Mouse (Mus musculus) MEL (cell line): ENCODE results near the gene Cd63. TPM values are rescaled to one million over a fixed set of nuclear protein-coding genes. Genes with fewer than 3 reads are reported as not detected.

ENCODE experiments used
- DNase-seq: peaks from one replicate; pipeline ENCODE4 v3.0.0; 2011; ENCODE audit warnings: low read depth, low spot score
- H3K27ac ChIP-seq: 2 replicates; pipeline ENCODE4 v1.5.1; 2012; ENCODE audit warnings: low read depth, mild to moderate bottlenecking, control low read depth, low read length, moderate library complexity; ENCODE audit not compliant: control insufficient read depth
- H3K27me3 ChIP-seq, 2 experiments: fragments of 150-350 bp in 1 of 2; sonication (generic) in 1 of 2; 2 replicates each; pipeline ENCODE4 v1.6.1; 2012; ENCODE audit warnings: low read length in 2 of 2, mild to moderate bottlenecking in 2 of 2, improper control_type of control experiment in 1 of 2, moderate library complexity in 1 of 2; ENCODE audit not compliant: insufficient read depth in 2 of 2, control insufficient read depth in 1 of 2
- H3K36me3 ChIP-seq, 2 experiments: 2 replicates each; pipeline ENCODE4 v1.6.1; 2012 to 2014; ENCODE audit warnings: low read length in 2 of 2, improper control_type of control experiment in 1 of 2, inconsistent platforms in 1 of 2, mild to moderate bottlenecking in 1 of 2; ENCODE audit not compliant: insufficient read depth in 2 of 2, control insufficient read depth in 1 of 2
- H3K4me1 ChIP-seq, 2 experiments: fragments of 150-350 bp in 1 of 2; sonication (generic) in 1 of 2; 2 replicates each; pipeline ENCODE4 v1.6.1; 2012; ENCODE audit warnings: low read length in 2 of 2, improper control_type of control experiment in 1 of 2, mild to moderate bottlenecking in 1 of 2; ENCODE audit not compliant: insufficient read depth in 2 of 2, control insufficient read depth in 1 of 2
- H3K4me3 ChIP-seq, 2 experiments: fragments of 150-350 bp in 1 of 2; sonication (generic) in 1 of 2; 2 replicates each; pipeline ENCODE4 v1.5.1; 2012; ENCODE audit warnings: low read depth in 2 of 2, low read length in 2 of 2, mild to moderate bottlenecking in 2 of 2, moderate library complexity in 2 of 2, control low read depth in 1 of 2, improper control_type of control experiment in 1 of 2; ENCODE audit not compliant: control insufficient read depth in 1 of 2, insufficient read depth in 1 of 2
- H3K79me2 ChIP-seq: 2 replicates; pipeline ENCODE4 v1.6.1; 2012; ENCODE audit warnings: mild to moderate bottlenecking, low read length, moderate library complexity; ENCODE audit not compliant: control insufficient read depth, poor library complexity, insufficient read depth
- H3K9ac ChIP-seq: 2 replicates; pipeline ENCODE4 v1.6.1; 2012; ENCODE audit warnings: low read depth, mild to moderate bottlenecking, control low read depth, low read length, moderate library complexity; ENCODE audit not compliant: control insufficient read depth, poor library complexity, severe bottlenecking
- H3K9me3 ChIP-seq: fragments of 150-350 bp; sonication (generic); replicated peaks from 2 replicates; pipeline ENCODE4 v1.6.1; 2012; ENCODE audit warnings: mild to moderate bottlenecking, low read length, improper control_type of control experiment, moderate library complexity; ENCODE audit not compliant: insufficient read depth
- ELF1 ChIP-seq: IDR thresholded peaks from 2 replicates; pipeline ENCODE4 v1.6.1; 2014; ENCODE audit warnings: low read depth, mild to moderate bottlenecking, inconsistent platforms, low read length, improper control_type of control experiment, moderate library complexity
- ETS1 ChIP-seq: IDR thresholded peaks from 2 replicates; pipeline ENCODE4 v1.6.1; 2012; ENCODE audit warnings: low read depth, mild to moderate bottlenecking, inconsistent platforms, low read length, improper control_type of control experiment, moderate library complexity
- GATA1 ChIP-seq: IDR thresholded peaks from 2 replicates; pipeline ENCODE4 v1.6.1; 2011; ENCODE audit warnings: low read depth, low read length, improper control_type of control experiment
- HCFC1 ChIP-seq: IDR thresholded peaks from 2 replicates; pipeline ENCODE4 v1.6.1; 2012; ENCODE audit warnings: low read depth, mild to moderate bottlenecking, inconsistent platforms, low read length, improper control_type of control experiment, moderate library complexity
- JUND ChIP-seq: IDR thresholded peaks from 2 replicates; pipeline ENCODE4 v1.6.1; 2011; ENCODE audit warnings: low read depth, mild to moderate bottlenecking, improper control_type of control experiment, low read length
- MAX ChIP-seq: IDR thresholded peaks from 2 replicates; pipeline ENCODE4 v1.6.1; 2011; ENCODE audit warnings: low read length, improper control_type of control experiment
- MAZ ChIP-seq: IDR thresholded peaks from 2 replicates; pipeline ENCODE4 v1.6.1; 2012; ENCODE audit warnings: low read depth, mild to moderate bottlenecking, inconsistent platforms, low read length, improper control_type of control experiment
- MXI1 ChIP-seq: IDR thresholded peaks from 2 replicates; pipeline ENCODE4 v1.6.1; 2011; ENCODE audit warnings: mild to moderate bottlenecking, low read depth, low read length, improper control_type of control experiment
- SIN3A ChIP-seq: IDR thresholded peaks from 2 replicates; pipeline ENCODE4 v1.6.1; 2012; ENCODE audit warnings: low read length, improper control_type of control experiment, inconsistent platforms
- TAL1 ChIP-seq: IDR thresholded peaks from 2 replicates; pipeline ENCODE4 v1.6.1; 2012; ENCODE audit warnings: mild to moderate bottlenecking, inconsistent platforms, low read length, moderate library complexity, mixed read lengths
- TBP ChIP-seq: IDR thresholded peaks from 2 replicates; pipeline ENCODE4 v1.8.0; 2011; ENCODE audit warnings: low read depth, low read length, improper control_type of control experiment
- UBTF ChIP-seq: IDR thresholded peaks from 2 replicates; pipeline ENCODE4 v1.6.1; 2012; ENCODE audit warnings: low read depth, mild to moderate bottlenecking, inconsistent platforms, low read length, improper control_type of control experiment, moderate library complexity, borderline replicate concordance; ENCODE audit not compliant: insufficient read depth
- USF1 ChIP-seq: IDR thresholded peaks from 2 replicates; pipeline ENCODE4 v1.6.1; 2014; ENCODE audit warnings: low read depth, mild to moderate bottlenecking, inconsistent platforms, low read length, improper control_type of control experiment, moderate library complexity
- polyA plus RNA-seq, 2 experiments: library from polyadenylated mRNA; stranded (reverse) in 1 of 2; unstranded in 1 of 2; fragments of >175 nt in 1 of 2; fragments of >200 nt in 1 of 2; gene quantifications; 2 replicates each; pipeline versions ENCODE4 v1.2.1 to v1.2.4; 2012; ENCODE audit warnings: low replicate concordance in 2 of 2, low read depth in 1 of 2; ENCODE audit not compliant: insufficient read length in 2 of 2, insufficient read depth in 1 of 2, missing spikeins in 1 of 2
- total RNA-seq: library from RNA; depleted of rRNA; stranded (reverse); fragments of 300-350 nt; gene quantifications from 2 replicates; pipeline ENCODE4 v1.2.3, GENCODE M21; 2012

Gene Cd63
- total and polyA plus RNA-seq, 3 experiments, result 0.46 to 0.64 TPM; not detected in 1

DNA sequence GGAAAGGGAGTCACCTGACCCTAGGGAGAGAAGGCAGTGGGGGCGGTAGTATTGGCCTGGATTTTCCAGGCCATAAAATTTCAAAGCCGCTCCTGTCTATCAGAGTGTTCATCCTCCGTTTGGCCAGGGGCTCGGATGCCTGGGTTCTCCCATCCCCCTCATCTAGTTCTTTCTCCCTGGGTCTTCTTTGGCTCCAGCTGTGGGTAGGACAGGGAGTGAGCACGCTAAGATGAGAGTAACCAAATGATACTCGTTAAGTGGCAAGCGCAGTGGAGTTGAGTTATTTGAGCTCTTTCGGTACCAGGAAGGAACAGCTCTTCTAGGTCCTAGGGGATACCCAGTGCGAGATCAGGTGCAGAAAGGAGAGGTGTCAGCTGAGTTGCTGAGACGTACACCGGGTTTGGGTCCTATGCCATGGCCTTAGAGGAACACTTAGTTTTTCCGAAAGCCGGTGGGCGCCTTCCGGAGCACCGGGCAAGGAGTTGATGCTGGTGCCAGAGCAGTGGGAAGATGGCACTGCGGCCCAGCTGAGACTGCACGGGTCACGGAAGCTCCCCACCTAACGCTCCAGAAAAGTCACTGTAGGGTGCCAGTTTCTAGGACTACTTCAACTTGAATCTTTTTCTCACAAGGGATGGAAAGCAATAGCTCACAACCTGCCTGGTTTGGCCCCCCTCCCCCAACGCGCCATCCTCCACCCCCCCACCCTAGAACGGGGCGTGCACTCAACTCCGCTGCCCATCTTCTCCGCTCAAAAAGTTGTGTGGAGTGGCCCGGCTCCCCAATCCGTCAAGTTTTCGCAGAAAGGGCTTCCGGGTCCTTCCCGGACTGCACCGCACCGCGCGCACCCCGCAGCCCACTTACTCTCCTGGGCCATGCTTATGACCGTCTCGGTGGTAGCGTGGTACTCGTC is 10.2 kb upstream of the Cd63 start:
- DNase-seq, result no peak
- Histone ChIP-seq H3K36me3 (peaks cover 0 to 7% of the 10 kb centered on the region in 2 experiments; a peak in 2 of 4 replicates), H3K9me3 (no peaks in the 10 kb centered on the region), H3K4me1 (peaks cover 0 to 16% of the 10 kb centered on the region in 2 experiments; a peak in 3 of 4 replicates), H3K79me2 (peaks cover 3% of the 10 kb centered on the region; the same call in 1 of the 2 replicates), H3K27me3 (no peaks in the 10 kb centered on the region), H3K4me3 (peak overlapping the region; percentile 89 to 95), H3K27ac (no peak overlapping the region), H3K9ac (peak overlapping the region; percentile 83)
- TF ChIP-seq ETS1 (no peak), USF1 (0 out of 2 replicates have a peak, but pooled peaks have one; percentile 18), ELF1 (peak; percentile 34; the same call in 1 of the 2 replicates), TBP (no peak), TAL1 (no peak), MXI1 (0 out of 2 replicates have a peak, but pooled peaks have one; percentile 18), MAZ (peak; percentile 45; the same call in 1 of the 2 replicates)

DNA sequence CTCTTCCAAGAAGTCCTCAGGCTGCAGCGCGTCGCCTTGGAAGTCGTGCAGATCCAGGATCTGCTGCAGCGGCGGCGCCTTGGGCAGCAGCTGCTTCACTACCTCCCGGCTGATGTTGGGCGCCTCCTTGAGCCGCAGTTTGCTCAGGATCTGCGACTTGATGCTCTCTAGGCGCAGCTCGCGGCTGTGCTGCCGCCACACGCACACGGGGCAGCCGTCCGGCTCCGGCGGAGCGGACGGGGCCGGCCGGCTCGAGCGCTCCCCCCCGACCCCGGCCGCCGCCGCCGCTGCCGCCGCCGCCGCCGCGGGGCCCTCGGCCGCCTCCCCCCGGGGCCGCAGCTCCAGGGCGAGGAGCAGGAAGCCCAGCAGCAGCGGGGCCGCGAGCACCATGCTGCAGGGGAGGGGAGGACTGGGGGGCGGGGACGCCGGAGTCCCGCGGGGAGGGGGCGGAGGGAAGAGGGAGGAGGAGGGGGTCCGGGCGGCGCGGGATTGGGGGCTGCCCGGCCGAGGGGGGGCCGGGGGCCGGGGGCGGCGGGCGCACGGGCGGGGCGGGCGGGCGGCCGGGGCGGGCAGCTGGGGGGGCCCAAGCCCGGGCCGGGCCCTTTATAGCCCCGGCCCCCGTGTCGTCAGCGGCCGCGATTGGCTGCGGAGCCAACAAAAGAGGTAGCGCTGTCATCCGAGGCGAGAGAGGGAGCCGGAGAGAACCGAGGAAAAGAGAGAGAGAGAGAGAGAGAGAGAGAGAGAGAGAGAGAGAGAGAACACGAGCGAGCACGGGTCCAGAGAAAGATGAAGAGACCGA is 9.3 kb upstream of the Cd63 start, which contains the start of gene Gdf11:
Gene Gdf11, minus strand, starts transcription at position 423 of the 799 bp plus-strand sequence.
- peaks cover 0 to 17% of the 10 kb centered on the region in 2 experiments; a peak in 3 of 4 replicates for H3K4me1 ChIP-seq
- peak; percentile 76 for DNase-seq
- peaks cover 0 to 7% of the 10 kb centered on the region in 2 experiments; a peak in 2 of 4 replicates for H3K36me3 ChIP-seq
- H3K9ac ChIP-seq, result peak within 1 kb of the TSS; percentile 83
- peak within 1 kb of the TSS; percentile 89 to 95 for H3K4me3 ChIP-seq
- H3K9me3 ChIP-seq, result no peaks in the 10 kb centered on the region
- H3K27ac ChIP-seq, result no peak within 1 kb of the TSS
- peaks cover 3% of the 10 kb centered on the region; the same call in 1 of the 2 replicates for H3K79me2 ChIP-seq
- no peaks in the 10 kb centered on the region for H3K27me3 ChIP-seq
- TF ChIP-seq MAX (no peak), GATA1 (no peak), JUND (peak; percentile 94), UBTF (no peak), SIN3A (0 out of 2 replicates have a peak, but pooled peaks have one; percentile 27), MAZ (peak; percentile 73), HCFC1 (peak; percentile 52; the same call in 1 of the 2 replicates), TBP (0 out of 2 replicates have a peak, but pooled peaks have one; percentile 43)
